Mouse (Mus musculus) small intestine, adult 2 months (tissue): ENCODE measurements around the gene Spock2. TPM values are rescaled to one million over a fixed set of nuclear protein-coding genes. Genes with fewer than 3 reads are reported as not detected.

ENCODE experiments used
- H3K27ac ChIP-seq: fragments of 200-500 bp; 2 replicates; pipeline ENCODE4 v1.5.1; 2012; ENCODE audit warnings: low read depth, low read length, control low read depth, inconsistent platforms; ENCODE audit not compliant: insufficient read depth
- H3K27me3 ChIP-seq: fragments of 200-500 bp; 2 replicates; pipeline ENCODE4 v1.6.1; 2012; ENCODE audit warnings: mild to moderate bottlenecking, moderate library complexity, low read length, inconsistent platforms; ENCODE audit not compliant: control insufficient read depth, insufficient read depth
- H3K36me3 ChIP-seq: fragments of 200-500 bp; 2 replicates; pipeline ENCODE4 v1.6.1; 2012; ENCODE audit warnings: mild to moderate bottlenecking, low read length, control low read depth, inconsistent platforms; ENCODE audit not compliant: control insufficient read depth, insufficient read depth
- H3K4me1 ChIP-seq: fragments of 200-500 bp; 2 replicates; pipeline ENCODE4 v1.6.1; 2012; ENCODE audit warnings: low read length, inconsistent platforms, mixed read lengths; ENCODE audit not compliant: control insufficient read depth, insufficient read depth, insufficient read length
- H3K4me3 ChIP-seq: fragments of 200-500 bp; 2 replicates; pipeline ENCODE4 v1.5.1; 2012; ENCODE audit warnings: low read depth, mild to moderate bottlenecking, control low read depth, inconsistent platforms, low read length, moderate library complexity
- CTCF ChIP-seq: fragments of 200-500 bp; IDR thresholded peaks from 2 replicates; pipeline ENCODE4 v1.5.1; 2012; ENCODE audit warnings: low read depth, mild to moderate bottlenecking, control low read depth, inconsistent platforms, low read length, moderate library complexity, mixed read lengths; ENCODE audit not compliant: insufficient replicate concordance, insufficient read length; ENCODE audit errors: extremely low read depth
- POLR2A ChIP-seq: fragments of 200-500 bp; IDR thresholded peaks from 2 replicates; pipeline ENCODE4 v1.6.1; 2012; ENCODE audit warnings: low read depth, mild to moderate bottlenecking, control low read depth, inconsistent platforms, low read length, moderate library complexity
- WGBS: fragments of 180-500 bp; shearing (Covaris S2); methylation state at CpG from one replicate; pipeline ENCODE4 v1.1.7; 2018; 5-methylcytosine and 5-hydroxymethylcytosine counted together
- polyA plus RNA-seq: library from polyadenylated mRNA; depleted of rRNA; stranded (reverse); fragments of >200 nt; gene quantifications from 2 replicates; pipeline ENCODE4 v1.2.3, GENCODE M21; 2012

The Spock2 gene
- polyA plus RNA-seq, 1 experiment, result 2.8 TPM

- H3K4me3 ChIP-seq, result no peak overlapping the region
- 94% methylated on average over 2 of the region's 2 CpGs for WGBS
- TF ChIP-seq CTCF (no peak), POLR2A (no peak)
- H3K4me1 ChIP-seq, result no peaks in the 10 kb centered on the region
- H3K27ac ChIP-seq, result no peak overlapping the region
- H3K36me3 ChIP-seq, result no peaks in the 10 kb centered on the region
- H3K27me3 ChIP-seq, result no peaks in the 10 kb centered on the region
Observed at GRCm38 (mm10) chr10:60093751-60094150, 12.3 kb upstream of the Spock2 start.

DNA sequence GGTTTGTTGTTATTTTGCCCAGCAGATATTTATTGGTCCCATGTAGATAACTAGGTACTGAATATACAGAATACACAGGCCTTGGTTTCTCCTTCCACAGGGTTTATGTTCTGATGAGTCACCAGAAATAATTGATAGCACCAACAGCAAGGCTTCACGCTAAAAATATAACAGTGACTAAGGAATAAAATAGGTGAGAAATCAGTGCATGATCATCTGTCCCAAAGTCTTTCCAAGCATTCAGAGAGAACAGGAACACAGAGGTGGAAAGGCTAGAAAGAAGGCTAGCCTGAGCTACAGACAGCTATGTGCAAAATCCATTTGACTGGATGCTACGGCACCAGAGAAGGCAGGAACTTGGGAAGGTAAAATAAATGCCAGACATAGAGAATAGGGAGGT lies 10.5 kb upstream of the Spock2 start:
- 81% methylated on average over 2 of the region's 2 CpGs for WGBS
- Histone ChIP-seq H3K4me3 (no peak overlapping the region), H3K36me3 (no peaks in the 10 kb centered on the region), H3K27me3 (no peaks in the 10 kb centered on the region), H3K4me1 (no peaks in the 10 kb centered on the region), H3K27ac (no peak overlapping the region)
- TF ChIP-seq CTCF (no peak), POLR2A (no peak)

- Histone ChIP-seq H3K27me3 (no peaks in the 10 kb centered on the region), H3K36me3 (no peaks in the 10 kb centered on the region), H3K27ac (no peak overlapping the region), H3K4me1 (no peaks in the 10 kb centered on the region), H3K4me3 (no peak overlapping the region)
- WGBS, result 82% methylated on average over 1 of the region's 1 CpGs
- no peak for TF ChIP-seq POLR2A
Observed at GRCm38 (mm10) chr10:60096302-60096701, 9.7 kb upstream of the Spock2 start.

- no peak for TF ChIP-seq CTCF
- TF ChIP-seq POLR2A, result no peak
- Histone ChIP-seq H3K4me1 (no peaks in the 10 kb centered on the region), H3K27me3 (no peaks in the 10 kb centered on the region), H3K27ac (no peak overlapping the region), H3K36me3 (no peaks in the 10 kb centered on the region), H3K4me3 (no peak overlapping the region)
- WGBS, result 87% methylated on average over 9 of the region's 9 CpGs
Observed at GRCm38 (mm10) chr10:60097146-60097545, 8.9 kb upstream of the Spock2 start.

- Histone ChIP-seq H3K27ac (no peak overlapping the region), H3K4me1 (no peaks in the 10 kb centered on the region), H3K4me3 (no peak overlapping the region), H3K36me3 (no peaks in the 10 kb centered on the region), H3K27me3 (no peaks in the 10 kb centered on the region)
- TF ChIP-seq CTCF, result no peak
- TF ChIP-seq POLR2A, result no peak
- 88% methylated on average over 5 of the region's 5 CpGs for WGBS
Observed at GRCm38 (mm10) chr10:60097774-60098173, 8.2 kb upstream of the Spock2 start.

GRCm38 (mm10) chr10:60105391-60106145 lies 451 bp upstream of the Spock2 start:
- Histone ChIP-seq H3K27me3 (peaks cover 29% of the 10 kb centered on the region), H3K27ac (no peak overlapping the region), H3K4me1 (peaks cover 15% of the 10 kb centered on the region), H3K36me3 (no peaks in the 10 kb centered on the region), H3K4me3 (no peak overlapping the region)
- 49% methylated on average over 20 of the region's 20 CpGs for WGBS
- TF ChIP-seq POLR2A (no peak), CTCF (no peak)

DNA sequence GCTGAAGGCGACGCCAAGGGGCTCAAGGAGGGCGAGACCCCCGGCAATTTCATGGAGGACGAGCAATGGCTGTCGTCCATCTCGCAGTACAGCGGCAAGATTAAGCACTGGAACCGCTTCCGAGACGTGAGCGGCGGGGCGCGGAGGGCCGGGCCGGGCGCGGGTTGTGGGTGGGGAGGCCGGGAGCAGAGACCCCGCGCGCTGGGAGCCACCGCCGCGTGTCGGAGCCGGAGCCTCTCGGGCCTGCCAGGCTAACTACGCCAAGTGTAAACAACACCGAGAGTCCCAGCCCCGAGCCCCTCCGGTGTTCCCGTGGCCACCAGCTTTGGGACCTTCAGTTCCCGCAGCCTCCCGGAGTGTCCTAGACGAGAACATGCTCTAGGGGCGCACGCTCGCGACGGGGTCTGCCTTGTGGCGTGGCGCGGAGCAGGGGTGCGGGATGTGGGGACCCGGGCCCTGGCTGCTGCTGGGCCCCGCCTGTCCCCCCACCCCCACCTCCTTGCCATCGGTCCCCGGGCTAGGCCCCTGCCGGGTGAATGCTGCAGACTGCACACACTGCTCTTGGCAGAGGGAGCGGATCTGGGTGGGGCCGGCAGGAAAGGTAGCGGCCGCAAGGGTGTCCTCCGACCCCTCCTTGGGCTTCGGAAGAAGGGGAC lies 640 bp downstream of the Spock2 start:
- no peak for TF ChIP-seq POLR2A
- TF ChIP-seq CTCF, result no peak
- no peak overlapping the region for H3K27ac ChIP-seq
- whole genome bisulfite sequencing, result under 1% methylated on average over 55 of the region's 57 CpGs

More for the DNA sequence above, 640 bp downstream of the Spock2 start:
- H3K36me3 ChIP-seq, result no peaks in the 10 kb centered on the region
- H3K4me3 ChIP-seq, result peak overlapping the region; percentile 59
- peaks cover 29% of the 10 kb centered on the region for H3K27me3 ChIP-seq
- H3K4me1 ChIP-seq, result peaks cover 15% of the 10 kb centered on the region
